Mouse (Mus musculus): Measurements from ENCODE around the gene Ahsg. TPM values are rescaled to one million over a fixed set of nuclear protein-coding genes. Genes with fewer than 3 reads are reported as not detected.

The Ahsg gene
- polyA plus RNA-seq, 1 experiment = 1.8 TPM

GRCm38 (mm10) chr16:22896618-22897017 is 5.5 kb downstream of the Ahsg start:
- no peak for DNase-seq
- H3K4me3 ChIP-seq (ENCODE audit: control insufficient read depth, insufficient read depth, low read length) = no peak overlapping the region
- H3K36me3 ChIP-seq (ENCODE audit: control insufficient read depth, insufficient read depth, low read length) = no peaks in the 10 kb centered on the region
- 81% methylated on average over 2 of the region's 2 CpGs for WGBS
- TF ChIP-seq POLR2A (IDR thresholded peaks at IDR 0.05; ENCODE audit: control insufficient read depth, extremely low read depth, insufficient read depth, low read length, poor library complexity) (no peak), CTCF (IDR thresholded peaks at IDR 0.05; ENCODE audit: borderline replicate concordance, control insufficient read depth, extremely low read depth, insufficient read depth, low read length, poor library complexity) (no peak)
- H3K4me1 ChIP-seq (replicated peaks; ENCODE audit: control insufficient read depth, insufficient read depth, low read length) = no peaks in the 10 kb centered on the region
- H3K27me3 ChIP-seq (ENCODE audit: control insufficient read depth, insufficient read depth, low read length) = no peaks in the 10 kb centered on the region
- H3K27ac ChIP-seq (ENCODE audit: control insufficient read depth, insufficient read depth, low read length) = no peak overlapping the region

DNA sequence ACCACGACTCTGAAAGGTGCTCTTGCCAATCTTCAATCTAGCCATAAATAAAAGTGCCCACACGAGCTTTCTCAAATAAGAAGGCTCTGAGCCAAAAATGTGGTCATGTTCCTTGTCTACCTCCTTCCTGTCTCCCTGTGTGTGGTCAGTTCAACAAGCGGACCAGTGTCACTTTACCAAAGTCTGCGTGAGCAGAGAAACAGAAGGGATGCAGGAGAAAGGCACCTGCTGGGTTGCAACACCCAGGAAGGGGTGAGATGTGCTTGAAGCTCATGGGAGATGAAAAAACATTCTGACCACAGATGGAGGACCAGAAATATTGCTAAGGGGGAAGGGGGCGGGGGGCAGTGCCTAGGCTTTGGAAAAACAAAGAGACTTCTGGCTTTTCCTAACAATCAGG is 8.3 kb downstream of the Ahsg start:
- no peaks in the 10 kb centered on the region for H3K36me3 ChIP-seq (ENCODE audit: control insufficient read depth, insufficient read depth, low read length)
- DNase-seq = no peak
- TF ChIP-seq POLR2A (IDR thresholded peaks at IDR 0.05; ENCODE audit: control insufficient read depth, extremely low read depth, insufficient read depth, low read length, poor library complexity) (no peak), CTCF (IDR thresholded peaks at IDR 0.05; ENCODE audit: borderline replicate concordance, control insufficient read depth, extremely low read depth, insufficient read depth, low read length, poor library complexity) (no peak)
- no peaks in the 10 kb centered on the region for H3K4me1 ChIP-seq (replicated peaks; ENCODE audit: control insufficient read depth, insufficient read depth, low read length)
- no peak overlapping the region for H3K27ac ChIP-seq (ENCODE audit: control insufficient read depth, insufficient read depth, low read length)
- no peak overlapping the region for H3K4me3 ChIP-seq (ENCODE audit: control insufficient read depth, insufficient read depth, low read length)
- no peaks in the 10 kb centered on the region for H3K27me3 ChIP-seq (ENCODE audit: control insufficient read depth, insufficient read depth, low read length)
- WGBS = 21% methylated on average over 5 of the region's 5 CpGs

GRCm38 (mm10) chr16:22899866-22900570 is 8.9 kb downstream of the Ahsg start:
- no peak for TF ChIP-seq POLR2A (IDR thresholded peaks at IDR 0.05; ENCODE audit: control insufficient read depth, extremely low read depth, insufficient read depth, low read length, poor library complexity)
- TF ChIP-seq CTCF (IDR thresholded peaks at IDR 0.05; ENCODE audit: borderline replicate concordance, control insufficient read depth, extremely low read depth, insufficient read depth, low read length, poor library complexity) = no peak
- Histone ChIP-seq H3K27ac (ENCODE audit: control insufficient read depth, insufficient read depth, low read length) (no peak overlapping the region), H3K4me1 (replicated peaks; ENCODE audit: control insufficient read depth, insufficient read depth, low read length) (no peaks in the 10 kb centered on the region), H3K27me3 (ENCODE audit: control insufficient read depth, insufficient read depth, low read length) (no peaks in the 10 kb centered on the region), H3K4me3 (ENCODE audit: control insufficient read depth, insufficient read depth, low read length) (no peak overlapping the region), H3K36me3 (ENCODE audit: control insufficient read depth, insufficient read depth, low read length) (no peaks in the 10 kb centered on the region)
- 91% methylated on average over 10 of the region's 10 CpGs for WGBS
- no peak for DNase-seq

DNA sequence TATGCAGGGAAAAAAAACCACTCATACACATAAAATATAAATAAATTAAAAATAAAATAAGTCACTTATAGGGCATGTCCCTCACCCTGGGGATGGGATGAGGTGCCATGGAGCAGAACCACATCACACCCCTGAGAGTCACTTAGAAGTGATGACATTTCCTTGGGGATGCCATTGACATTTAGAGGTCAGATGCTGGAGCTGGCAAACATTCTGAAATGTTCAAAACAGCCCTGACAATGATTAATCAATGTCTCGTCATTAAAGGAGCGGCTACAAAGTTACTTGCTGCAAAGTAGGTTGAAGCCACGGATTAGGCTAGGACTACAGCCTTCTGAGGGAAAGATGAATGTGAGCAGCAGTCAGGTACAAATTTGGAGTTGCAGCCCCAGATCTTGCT is 10.2 kb downstream of the Ahsg start:
- TF ChIP-seq POLR2A (IDR thresholded peaks at IDR 0.05; ENCODE audit: control insufficient read depth, extremely low read depth, insufficient read depth, low read length, poor library complexity) = no peak
- no peak for TF ChIP-seq CTCF (IDR thresholded peaks at IDR 0.05; ENCODE audit: borderline replicate concordance, control insufficient read depth, extremely low read depth, insufficient read depth, low read length, poor library complexity)
- no peaks in the 10 kb centered on the region for H3K4me1 ChIP-seq (replicated peaks; ENCODE audit: control insufficient read depth, insufficient read depth, low read length)
- no peaks in the 10 kb centered on the region for H3K27me3 ChIP-seq (ENCODE audit: control insufficient read depth, insufficient read depth, low read length)
- WGBS = 92% methylated on average over 3 of the region's 3 CpGs
- no peaks in the 10 kb centered on the region for H3K36me3 ChIP-seq (ENCODE audit: control insufficient read depth, insufficient read depth, low read length)
- no peak overlapping the region for H3K27ac ChIP-seq (ENCODE audit: control insufficient read depth, insufficient read depth, low read length)
- no peak overlapping the region for H3K4me3 ChIP-seq (ENCODE audit: control insufficient read depth, insufficient read depth, low read length)
- no peak for DNase-seq

DNA sequence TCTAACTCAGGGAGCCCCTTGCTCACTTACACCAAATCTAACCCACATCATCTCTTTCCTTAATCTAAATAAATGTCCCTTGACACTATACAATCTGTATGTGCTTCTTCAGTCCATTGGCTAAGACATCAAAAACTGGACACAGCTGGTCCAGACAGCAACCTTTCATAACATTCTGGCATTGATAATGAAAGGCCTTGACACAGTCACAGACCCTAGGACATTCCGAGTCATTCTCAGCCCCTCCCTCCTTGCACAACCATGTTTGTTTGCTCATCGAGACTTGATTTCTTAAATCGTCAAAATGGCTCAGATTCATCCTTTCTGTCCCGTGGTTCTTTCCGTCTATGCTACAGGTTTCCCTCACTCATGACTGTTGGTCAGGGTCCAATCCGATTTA is 18.2 kb downstream of the Ahsg start:
- no peaks in the 10 kb centered on the region for H3K27me3 ChIP-seq (ENCODE audit: control insufficient read depth, insufficient read depth, low read length)
- 94% methylated on average over 6 of the region's 6 CpGs for WGBS
- no peak overlapping the region for H3K27ac ChIP-seq (ENCODE audit: control insufficient read depth, insufficient read depth, low read length)
- H3K4me3 ChIP-seq (ENCODE audit: control insufficient read depth, insufficient read depth, low read length) = no peak overlapping the region
- DNase-seq = no peak
- no peaks in the 10 kb centered on the region for H3K4me1 ChIP-seq (replicated peaks; ENCODE audit: control insufficient read depth, insufficient read depth, low read length)
- no peaks in the 10 kb centered on the region for H3K36me3 ChIP-seq (ENCODE audit: control insufficient read depth, insufficient read depth, low read length)
- TF ChIP-seq CTCF (IDR thresholded peaks at IDR 0.05; ENCODE audit: borderline replicate concordance, control insufficient read depth, extremely low read depth, insufficient read depth, low read length, poor library complexity) (no peak), POLR2A (IDR thresholded peaks at IDR 0.05; ENCODE audit: control insufficient read depth, extremely low read depth, insufficient read depth, low read length, poor library complexity) (no peak)

DNA sequence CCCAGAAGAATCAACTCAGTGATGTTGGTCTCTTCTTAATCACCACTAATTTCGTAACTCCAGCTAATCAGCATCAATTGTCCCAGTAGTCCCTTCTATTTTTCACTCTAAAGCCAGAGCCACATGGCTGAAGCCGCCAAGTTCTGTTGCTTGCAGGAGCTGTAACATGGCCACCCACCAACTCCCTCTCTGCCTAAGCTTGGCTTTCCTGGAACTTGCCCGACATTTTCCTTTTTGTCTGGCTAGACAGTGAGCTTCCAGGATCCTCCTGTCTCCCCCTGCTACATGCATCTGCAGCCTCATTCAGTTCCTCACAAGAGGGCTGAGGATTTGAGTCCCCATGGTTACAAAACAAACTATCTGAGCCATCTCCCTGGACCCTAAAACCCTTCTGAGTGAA is 20.9 kb downstream of the Ahsg start:
- no peak for TF ChIP-seq POLR2A (IDR thresholded peaks at IDR 0.05; ENCODE audit: control insufficient read depth, extremely low read depth, insufficient read depth, low read length, poor library complexity)
- Histone ChIP-seq H3K36me3 (ENCODE audit: control insufficient read depth, insufficient read depth, low read length) (no peaks in the 10 kb centered on the region), H3K27ac (ENCODE audit: control insufficient read depth, insufficient read depth, low read length) (no peak overlapping the region), H3K4me3 (ENCODE audit: control insufficient read depth, insufficient read depth, low read length) (no peak overlapping the region), H3K27me3 (ENCODE audit: control insufficient read depth, insufficient read depth, low read length) (no peaks in the 10 kb centered on the region), H3K4me1 (replicated peaks; ENCODE audit: control insufficient read depth, insufficient read depth, low read length) (no peaks in the 10 kb centered on the region)
- no peak for DNase-seq
- WGBS = 91% methylated on average over 3 of the region's 3 CpGs

DNA sequence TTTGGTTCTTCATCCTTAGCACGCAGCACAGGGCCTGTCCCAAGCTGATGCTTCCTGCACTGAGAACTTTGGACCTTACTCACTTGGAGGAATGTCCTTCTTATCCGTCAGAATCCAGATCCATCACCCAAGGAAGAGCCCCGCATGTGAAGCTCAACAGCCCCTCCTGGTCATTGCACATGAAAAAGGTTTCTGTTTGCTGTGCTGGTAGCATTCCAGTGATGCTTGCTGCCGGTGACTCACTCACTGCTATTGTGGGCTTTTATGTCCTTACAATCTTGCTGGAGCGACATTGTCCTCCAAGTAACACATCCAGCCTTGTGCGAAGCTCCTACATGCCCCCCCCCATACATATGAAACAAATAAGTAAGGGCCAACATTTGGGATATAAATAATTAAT is 21.8 kb downstream of the Ahsg start:
- TF ChIP-seq POLR2A (IDR thresholded peaks at IDR 0.05; ENCODE audit: control insufficient read depth, extremely low read depth, insufficient read depth, low read length, poor library complexity) (no peak), CTCF (IDR thresholded peaks at IDR 0.05; ENCODE audit: borderline replicate concordance, control insufficient read depth, extremely low read depth, insufficient read depth, low read length, poor library complexity) (no peak)
- no peaks in the 10 kb centered on the region for H3K27me3 ChIP-seq (ENCODE audit: control insufficient read depth, insufficient read depth, low read length)
- no peak for DNase-seq
- WGBS = 95% methylated on average over 6 of the region's 6 CpGs
- H3K27ac ChIP-seq (ENCODE audit: control insufficient read depth, insufficient read depth, low read length) = no peak overlapping the region
- no peaks in the 10 kb centered on the region for H3K36me3 ChIP-seq (ENCODE audit: control insufficient read depth, insufficient read depth, low read length)
- H3K4me1 ChIP-seq (replicated peaks; ENCODE audit: control insufficient read depth, insufficient read depth, low read length) = no peaks in the 10 kb centered on the region
- H3K4me3 ChIP-seq (ENCODE audit: control insufficient read depth, insufficient read depth, low read length) = no peak overlapping the region
